Mouse (Mus musculus) midbrain, embryonic 12.5 days (tissue): ENCODE data around the gene Cys1. TPM values are rescaled to one million over a fixed set of nuclear protein-coding genes. Genes with fewer than 3 reads are reported as not detected.
A peak's percentile ranks its signal among the peaks of the same experiment; 100 is the strongest.
"Not testable (repeated sequence)": the region's sequence is repeated elsewhere in the genome, so short reads cannot be mapped to it uniquely, and the experiment has no call there.

Experiments
- ATAC-seq: fragments of 200-750 bp; cut with Nextera tagmentation; 2 replicates; pipeline ENCODE4 v1.8.0; 2017; ENCODE audit warnings: low read depth, moderate TSS enrichment, moderate library complexity; ENCODE audit not compliant: low FRiP score
- H3K27ac ChIP-seq: fragments of 300-500 bp; sonication (generic); replicated peaks from 2 replicates; pipeline ENCODE4 v1.5.1; 2016; ENCODE audit warnings: mild to moderate bottlenecking
- H3K27me3 ChIP-seq: fragments of 300-500 bp; sonication (generic); 2 replicates; pipeline ENCODE4 v1.6.1; 2016; ENCODE audit warnings: mild to moderate bottlenecking
- H3K36me3 ChIP-seq: fragments of 300-500 bp; sonication (generic); 2 replicates; pipeline ENCODE4 v1.6.1; 2016
- H3K4me1 ChIP-seq: fragments of 300-500 bp; sonication (generic); 2 replicates; pipeline ENCODE4 v1.6.1; 2016
- H3K4me2 ChIP-seq: fragments of 300-500 bp; sonication (generic); replicated peaks from 2 replicates; pipeline ENCODE4 v1.6.1; 2016; ENCODE audit warnings: mild to moderate bottlenecking, moderate library complexity
- H3K4me3 ChIP-seq: fragments of 300-500 bp; sonication (generic); 2 replicates; pipeline ENCODE4 v1.5.1; 2016; ENCODE audit warnings: mild to moderate bottlenecking
- H3K9ac ChIP-seq: fragments of 300-500 bp; sonication (generic); replicated peaks from 2 replicates; pipeline ENCODE4 v1.6.1; 2016; ENCODE audit warnings: mild to moderate bottlenecking, moderate library complexity
- H3K9me3 ChIP-seq: fragments of 300-500 bp; sonication (generic); 2 replicates; pipeline ENCODE4 v1.6.1; 2016; ENCODE audit warnings: mild to moderate bottlenecking
- WGBS: fragments of 180-500 bp; shearing (Covaris S2); methylation state at CpG from one replicate; pipeline ENCODE4 v1.1.7; 2016; 5-methylcytosine and 5-hydroxymethylcytosine counted together
- polyA plus RNA-seq: library from polyadenylated mRNA; unstranded; fragments of >200 nt; fragmentation: Nextera tagmentation; extraction: Ambion mirVana; gene quantifications from 2 replicates; pipeline ENCODE4 v1.2.1, GENCODE M21; 2016

Gene Cys1
- polyA plus RNA-seq, 1 experiment from 2014 or later, result 1.7 TPM

DNA sequence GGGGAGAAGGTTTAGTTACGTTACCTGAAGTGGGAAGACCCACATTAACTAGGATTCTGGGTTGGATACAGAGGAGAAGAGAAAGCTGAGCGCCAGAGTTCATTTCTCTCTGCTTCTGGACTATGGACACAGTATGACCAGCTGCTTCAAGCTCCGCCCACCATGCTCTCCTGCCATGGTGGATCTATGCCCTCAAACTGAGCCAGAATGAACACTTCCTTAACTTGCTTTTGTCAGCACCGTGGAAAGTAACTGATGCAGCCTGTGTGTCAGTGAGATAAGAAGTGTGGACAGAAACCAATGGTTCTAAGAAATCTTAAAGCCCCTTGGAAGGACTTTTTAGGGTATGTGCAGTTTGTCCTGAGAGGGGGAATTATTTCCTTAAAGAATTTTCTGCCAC lies 22.6 kb downstream of the Cys1 start:
- no peak overlapping the region for H3K4me3 ChIP-seq
- ATAC-seq, result no peak
- 95% methylated on average over 4 of the region's 4 CpGs for WGBS
- peaks cover 22% of the 10 kb centered on the region for H3K4me1 ChIP-seq
- H3K4me2 ChIP-seq, result no peak overlapping the region
- peaks cover 58% of the 10 kb centered on the region for H3K36me3 ChIP-seq
- no peak overlapping the region for H3K27ac ChIP-seq
- H3K9me3 ChIP-seq, result no peaks in the 10 kb centered on the region
- H3K27me3 ChIP-seq, result no peaks in the 10 kb centered on the region
- no peak overlapping the region for H3K9ac ChIP-seq

DNA sequence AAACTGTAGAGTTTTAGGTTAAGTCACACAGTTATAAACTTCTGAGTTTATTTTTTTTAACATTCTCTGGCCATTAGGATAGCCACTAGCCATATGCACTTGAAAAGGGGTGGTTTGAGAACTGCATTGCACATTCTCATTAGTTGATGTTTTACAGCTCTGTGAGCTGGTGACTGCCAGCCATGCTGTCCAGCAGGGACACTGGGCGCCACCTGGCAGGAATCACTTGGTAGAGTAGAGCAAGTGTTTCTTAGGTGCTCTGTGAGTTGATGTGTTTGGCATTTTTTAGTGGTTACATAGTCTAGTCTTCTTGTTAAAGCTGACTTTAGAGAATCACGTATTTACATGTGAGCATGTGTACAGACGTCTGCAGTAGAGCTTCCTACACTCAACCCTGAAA lies 25.2 kb downstream of the Cys1 start:
- Histone ChIP-seq H3K4me1 (peaks cover 35% of the 10 kb centered on the region), H3K9ac (peak overlapping the region; percentile 29; the same call in 1 of the 2 replicates), H3K27ac (peak overlapping the region; percentile 4; the same call in 1 of the 2 replicates), H3K4me2 (peak overlapping the region; percentile 28), H3K27me3 (no peaks in the 10 kb centered on the region), H3K9me3 (no peaks in the 10 kb centered on the region), H3K4me3 (no peak overlapping the region), H3K36me3 (peaks cover 51% of the 10 kb centered on the region)
- no peak for ATAC-seq
- WGBS, result 81% methylated on average over 3 of the region's 3 CpGs

- H3K4me3 ChIP-seq, result no peak overlapping the region
- H3K4me2 ChIP-seq, result no peak overlapping the region
- H3K27me3 ChIP-seq, result peaks cover 13% of the 10 kb centered on the region
- peaks cover 38% of the 10 kb centered on the region for H3K36me3 ChIP-seq
- H3K27ac ChIP-seq, result no peak overlapping the region
- ATAC-seq, result no peak
- peaks cover 42% of the 10 kb centered on the region for H3K4me1 ChIP-seq
- H3K9ac ChIP-seq, result no peak overlapping the region
- no peaks in the 10 kb centered on the region for H3K9me3 ChIP-seq
- 91% methylated on average over 16 of the region's 16 CpGs for WGBS
These were observed 27.3 kb downstream of the Cys1 start for GRCm38 (mm10) chr12:24654065-24654862.

GRCm38 (mm10) chr12:24651642-24652342 lies 29.8 kb downstream of the Cys1 start:
- H3K9ac ChIP-seq, result peak overlapping the region; percentile 88
- H3K4me1 ChIP-seq, result peaks cover 33% of the 10 kb centered on the region
- peak overlapping the region; percentile 71 for H3K4me2 ChIP-seq
- H3K36me3 ChIP-seq, result peaks cover 29% of the 10 kb centered on the region
- under 1% methylated on average over 35 of the region's 36 CpGs for WGBS
- peak; percentile 77 for ATAC-seq
- peak overlapping the region; percentile 93 for H3K27ac ChIP-seq
- peaks cover 19% of the 10 kb centered on the region for H3K27me3 ChIP-seq
- no peaks in the 10 kb centered on the region for H3K9me3 ChIP-seq
- H3K4me3 ChIP-seq, result peak overlapping the region; percentile 87

DNA sequence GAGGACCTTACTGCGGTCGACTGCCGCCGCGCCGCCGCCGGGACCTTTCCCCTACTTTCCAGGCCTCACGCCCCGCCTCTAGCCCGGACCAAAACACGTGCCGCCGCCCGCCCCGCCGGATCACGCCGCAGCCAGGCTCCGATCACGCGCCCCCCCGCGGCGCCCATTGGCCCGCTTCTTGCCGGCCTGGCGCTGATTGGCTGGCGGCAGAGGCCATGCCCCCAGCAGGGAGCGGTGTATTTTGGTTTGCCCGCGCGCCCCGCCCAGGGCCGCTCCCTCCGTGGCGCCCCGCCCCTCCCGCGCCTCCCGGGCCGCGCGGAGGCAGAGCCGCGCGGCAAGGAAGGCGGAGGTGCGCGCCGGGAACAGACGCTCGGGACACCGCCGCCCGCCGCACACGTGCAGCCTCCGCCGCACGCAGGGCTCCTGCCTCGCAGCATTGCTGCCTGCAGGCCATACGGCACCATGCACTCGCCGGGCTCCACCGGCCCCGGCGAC lies 30.5 kb downstream of the Cys1 start, which contains the start of gene Klf11:
TSS of gene Klf11 (plus strand) at position 212 of the 495 bp plus-strand sequence.
- Histone ChIP-seq H3K9me3 (no peaks in the 10 kb centered on the region), H3K36me3 (peaks cover 25% of the 10 kb centered on the region), H3K9ac (peak within 1 kb of the TSS; percentile 88), H3K27ac (peak within 1 kb of the TSS; percentile 93), H3K4me2 (peak within 1 kb of the TSS; percentile 71), H3K4me3 (peak within 1 kb of the TSS; percentile 87), H3K27me3 (peaks cover 19% of the 10 kb centered on the region), H3K4me1 (peaks cover 26% of the 10 kb centered on the region)
- ATAC-seq, result peak; percentile 93
- WGBS, result under 1% methylated on average over 67 of the region's 68 CpGs

- Histone ChIP-seq H3K27ac (peak overlapping the region; percentile 93), H3K4me3 (peak overlapping the region; percentile 87), H3K27me3 (peaks cover 19% of the 10 kb centered on the region), H3K4me2 (peak overlapping the region; percentile 71), H3K9ac (no peak overlapping the region; the same call in 1 of the 2 replicates), H3K4me1 (peaks cover 25% of the 10 kb centered on the region), H3K9me3 (no peaks in the 10 kb centered on the region), H3K36me3 (peaks cover 20% of the 10 kb centered on the region)
- WGBS, result 4% methylated on average over 21 of the region's 22 CpGs
- ATAC-seq, result peak; percentile 10
These were observed 31.1 kb downstream of the Cys1 start for GRCm38 (mm10) chr12:24650415-24651062.

DNA sequence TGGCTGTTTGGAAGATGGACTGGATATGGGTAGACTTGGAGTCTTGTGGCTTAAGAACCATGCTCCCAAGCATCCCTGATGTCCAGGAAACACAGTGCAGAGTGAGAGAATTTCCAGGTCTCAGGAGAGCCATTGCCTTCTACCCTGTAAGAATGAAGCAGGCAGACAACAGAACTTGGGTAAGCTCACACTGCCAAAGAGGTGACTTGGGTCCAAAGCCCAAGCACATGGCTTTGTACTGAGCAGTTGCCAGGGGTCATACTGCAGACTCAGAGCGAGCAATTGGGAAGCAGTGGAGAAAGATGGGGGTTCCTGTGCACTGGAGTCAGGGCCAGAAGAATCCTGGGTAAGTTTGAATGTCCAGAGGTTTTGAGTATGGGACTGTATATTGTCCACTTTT lies 33.5 kb downstream of the Cys1 start:
- Histone ChIP-seq H3K9me3 (no peaks in the 10 kb centered on the region), H3K4me2 (no peak overlapping the region), H3K27ac (no peak overlapping the region), H3K27me3 (peaks cover 19% of the 10 kb centered on the region), H3K36me3 (no peaks in the 10 kb centered on the region), H3K9ac (no peak overlapping the region), H3K4me1 (peaks cover 20% of the 10 kb centered on the region), H3K4me3 (no peak overlapping the region)
- no peak for ATAC-seq
- 69% methylated on average over 1 of the region's 1 CpGs for WGBS

DNA sequence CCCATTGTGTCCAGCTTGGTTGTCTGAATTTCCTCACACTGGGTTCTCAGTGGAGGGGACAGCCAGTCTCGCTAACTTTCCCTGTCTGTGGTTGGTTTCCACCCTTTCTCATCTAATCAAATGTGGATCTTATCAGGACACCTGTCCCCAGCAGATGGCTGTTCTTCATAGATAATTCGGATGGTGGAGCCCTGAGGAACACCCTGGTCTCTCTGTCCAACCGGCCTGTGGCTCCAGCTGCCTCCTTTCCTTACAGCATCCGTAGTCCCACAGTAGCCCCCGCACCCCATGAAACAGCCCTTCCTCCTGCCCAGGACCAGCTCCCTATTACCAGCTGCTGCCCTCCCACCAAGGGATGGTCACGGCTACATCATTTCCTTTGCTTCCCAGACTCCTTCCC lies 35.7 kb downstream of the Cys1 start:
- Histone ChIP-seq H3K9ac (no peak overlapping the region), H3K27me3 (peaks cover 19% of the 10 kb centered on the region), H3K9me3 (no peaks in the 10 kb centered on the region), H3K27ac (no peak overlapping the region), H3K4me2 (no peak overlapping the region), H3K36me3 (no peaks in the 10 kb centered on the region), H3K4me1 (peaks cover 7% of the 10 kb centered on the region), H3K4me3 (no peak overlapping the region)
- WGBS, result 92% methylated on average over 6 of the region's 6 CpGs
- no peak for ATAC-seq

DNA sequence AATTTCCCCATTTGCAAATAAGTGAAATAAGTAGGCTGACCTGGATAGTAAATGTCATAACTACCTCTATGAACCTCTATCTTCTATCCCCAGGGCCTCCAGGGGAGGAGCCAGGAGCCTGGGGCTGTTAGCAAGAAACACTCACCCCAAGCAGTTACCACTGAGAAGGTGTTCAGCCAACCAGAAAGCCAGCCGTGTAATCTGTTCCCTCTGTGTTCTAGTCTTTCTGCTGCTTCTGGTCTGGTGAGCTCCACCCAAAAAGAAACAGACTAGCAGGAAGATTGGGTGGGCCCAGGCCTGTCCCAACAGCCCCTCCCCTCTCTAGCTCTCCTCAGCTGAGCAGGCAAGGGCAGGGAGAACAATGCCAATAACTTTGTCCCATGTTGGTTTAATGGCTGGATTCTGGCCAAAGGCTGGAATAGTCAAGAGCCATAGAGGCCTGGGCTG lies 37.5 kb downstream of the Cys1 start:
- Histone ChIP-seq H3K27ac (no peak overlapping the region), H3K9ac (no peak overlapping the region), H3K9me3 (no peaks in the 10 kb centered on the region), H3K36me3 (no peaks in the 10 kb centered on the region), H3K27me3 (0 out of 2 replicates have a peak, but pooled peaks cover 5% of the 10 kb centered on the region), H3K4me2 (no peak overlapping the region), H3K4me3 (no peak overlapping the region), H3K4me1 (no peaks in the 10 kb centered on the region)
- ATAC-seq, result no peak
- WGBS, result 43% methylated on average over 1 of the region's 1 CpGs

- Histone ChIP-seq H3K36me3 (no peaks in the 10 kb centered on the region), H3K9ac (no peak overlapping the region), H3K4me2 (no peak overlapping the region), H3K4me3 (no peak overlapping the region), H3K27ac (no peak overlapping the region), H3K9me3 (no peaks in the 10 kb centered on the region), H3K27me3 (no peaks in the 10 kb centered on the region), H3K4me1 (no peaks in the 10 kb centered on the region)
- WGBS, result 86% methylated on average over 4 of the region's 4 CpGs
- no peak for ATAC-seq
These were observed 39.2 kb downstream of the Cys1 start for GRCm38 (mm10) chr12:24642370-24642802.

DNA sequence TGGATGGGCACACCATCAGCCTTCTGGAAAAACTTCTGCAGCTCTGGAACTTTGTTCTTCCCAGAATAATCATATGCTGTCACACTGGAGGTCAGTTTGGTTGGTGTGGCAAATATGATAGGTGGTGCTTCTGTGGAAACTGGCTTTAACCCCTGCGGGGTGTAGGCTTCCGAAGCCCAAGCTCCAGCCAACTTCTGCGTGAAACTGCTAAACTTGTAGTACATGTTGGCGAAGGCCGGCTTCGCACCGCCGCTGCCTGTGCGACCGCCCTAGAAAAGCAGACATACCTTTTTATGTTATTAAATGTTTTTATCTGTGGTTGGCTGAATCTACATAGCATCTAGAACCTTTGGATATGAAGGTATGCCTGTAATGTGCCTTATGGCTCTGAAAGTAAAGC lies 42.8 kb downstream of the Cys1 start:
- not testable (repeated sequence) for H3K4me3 ChIP-seq, H3K36me3 ChIP-seq, H3K27me3 ChIP-seq, H3K4me2 ChIP-seq, H3K4me1 ChIP-seq, H3K27ac ChIP-seq, H3K9me3 ChIP-seq, H3K9ac ChIP-seq, ATAC-seq
- 98% methylated on average over 10 of the region's 10 CpGs for WGBS
